Mouse (Mus musculus): ENCODE data around the gene Plpp1.

The Plpp1 gene

DNA sequence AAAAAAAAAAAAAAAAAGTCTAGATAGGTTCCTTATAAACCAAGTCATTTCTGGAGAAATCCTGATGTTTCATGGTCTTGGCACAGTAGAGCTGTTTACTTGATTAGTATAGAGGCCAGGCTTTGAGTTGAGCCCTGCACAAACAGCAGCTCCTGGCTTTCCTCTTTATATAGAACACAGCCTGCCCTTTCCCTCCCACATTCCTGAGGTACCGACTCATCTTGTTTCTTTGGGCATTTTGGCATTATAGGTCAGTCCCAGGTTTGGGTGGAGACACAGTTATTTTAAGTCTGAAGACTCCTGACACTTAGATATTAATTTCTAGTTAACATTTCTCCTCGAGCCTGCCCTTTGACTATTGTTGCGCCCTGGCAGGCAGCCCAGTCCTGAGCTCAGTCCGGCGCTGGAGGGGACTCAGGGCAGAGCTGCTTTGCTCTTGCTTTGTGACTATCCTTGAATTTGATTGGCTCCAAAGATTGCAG is 61.3 kb downstream of the Plpp1 start:
- no peak for DNase-seq (ENCODE audit: low spot score)

DNA sequence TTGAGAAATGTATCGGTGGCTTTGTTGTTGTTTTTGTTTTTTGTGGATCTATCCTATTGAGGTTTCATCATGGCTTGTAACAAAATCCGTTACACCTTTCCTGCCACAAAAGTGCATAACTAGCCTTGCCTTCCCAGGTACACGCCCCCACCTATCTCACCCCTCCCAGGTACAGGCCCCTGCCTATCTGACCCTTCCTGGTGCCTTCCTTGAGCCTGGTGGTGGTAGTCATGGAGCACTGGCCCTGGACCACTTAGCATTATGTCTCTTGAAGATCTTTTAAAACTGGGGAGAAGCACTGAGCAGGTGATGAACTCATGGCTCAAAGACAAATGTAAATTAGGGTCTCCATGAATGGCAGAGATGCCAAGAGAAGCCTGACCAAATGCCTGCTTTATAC is 61.8 kb downstream of the Plpp1 start:
- no peak for DNase-seq (ENCODE audit: low spot score)

DNA sequence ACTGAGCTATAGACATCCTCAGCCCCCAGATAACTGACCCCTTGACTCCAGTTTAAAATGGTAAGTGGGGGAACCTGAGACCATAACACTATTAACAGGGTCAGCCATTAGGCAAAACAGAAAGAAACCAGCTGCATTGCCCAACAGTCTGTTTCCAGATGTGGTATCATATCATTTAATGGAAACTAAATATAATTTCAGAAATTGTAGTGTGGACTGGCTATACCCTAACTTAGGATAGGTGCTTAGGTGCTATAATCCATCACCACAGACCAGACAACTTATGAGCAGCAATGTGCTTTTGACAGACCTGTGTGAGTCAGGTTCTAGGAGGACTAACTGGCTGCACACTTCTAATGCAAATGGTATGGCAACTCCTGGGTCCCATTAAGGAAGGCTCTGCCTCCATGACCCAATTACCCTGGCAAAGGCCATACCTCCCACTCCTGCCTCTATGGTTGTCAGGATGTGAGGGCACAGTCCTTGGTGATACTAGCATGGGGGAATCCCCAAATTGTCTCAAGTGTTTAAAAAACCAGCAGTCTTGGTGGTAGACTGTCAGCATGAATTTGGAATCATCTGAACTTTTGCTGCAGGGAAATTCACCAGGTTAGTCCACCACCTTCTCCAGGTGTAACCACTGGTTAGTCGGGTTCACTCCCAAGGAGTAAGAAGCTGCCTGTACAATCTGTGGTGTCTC is 62.5 kb downstream of the Plpp1 start:
- no peak for DNase-seq (ENCODE audit: low spot score)

DNA sequence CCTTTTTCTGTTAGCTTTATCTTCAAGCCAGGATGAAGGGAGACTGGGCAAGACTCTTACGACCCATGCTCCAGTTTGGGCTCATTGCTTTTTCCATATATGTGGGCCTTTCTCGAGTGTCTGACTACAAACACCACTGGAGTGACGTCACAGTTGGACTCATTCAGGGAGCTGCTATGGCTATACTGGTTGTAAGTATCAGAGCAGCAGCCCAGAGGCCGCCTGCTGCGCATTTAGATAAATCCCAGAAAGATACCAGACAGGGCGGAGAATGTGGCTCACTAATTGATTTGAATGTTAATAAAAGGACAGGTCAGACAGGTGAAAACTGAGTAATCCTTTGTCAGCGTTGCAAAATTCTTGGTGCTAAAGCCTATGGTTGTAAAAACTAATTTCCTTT is 66.2 kb downstream of the Plpp1 start:
- no peak for DNase-seq (ENCODE audit: low spot score)

DNA sequence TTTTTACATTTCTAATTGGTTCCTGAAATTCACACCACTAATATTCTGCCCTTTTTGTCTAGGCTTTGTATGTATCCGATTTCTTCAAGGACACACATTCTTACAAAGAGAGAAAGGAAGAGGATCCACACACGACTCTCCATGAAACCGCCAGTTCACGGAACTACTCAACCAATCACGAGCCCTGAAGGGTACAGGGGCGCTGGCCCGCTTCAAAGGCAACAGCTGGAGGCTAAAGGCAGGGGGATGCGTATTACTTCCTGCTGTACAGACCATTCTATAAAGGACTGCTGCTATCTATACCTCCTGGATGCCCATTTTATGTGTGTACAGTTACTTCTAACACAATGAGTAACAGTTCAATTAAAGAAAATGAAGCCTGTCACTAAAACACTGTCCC is 66.8 kb downstream of the Plpp1 start:
- DNase-seq (ENCODE audit: low spot score): no peak

DNA sequence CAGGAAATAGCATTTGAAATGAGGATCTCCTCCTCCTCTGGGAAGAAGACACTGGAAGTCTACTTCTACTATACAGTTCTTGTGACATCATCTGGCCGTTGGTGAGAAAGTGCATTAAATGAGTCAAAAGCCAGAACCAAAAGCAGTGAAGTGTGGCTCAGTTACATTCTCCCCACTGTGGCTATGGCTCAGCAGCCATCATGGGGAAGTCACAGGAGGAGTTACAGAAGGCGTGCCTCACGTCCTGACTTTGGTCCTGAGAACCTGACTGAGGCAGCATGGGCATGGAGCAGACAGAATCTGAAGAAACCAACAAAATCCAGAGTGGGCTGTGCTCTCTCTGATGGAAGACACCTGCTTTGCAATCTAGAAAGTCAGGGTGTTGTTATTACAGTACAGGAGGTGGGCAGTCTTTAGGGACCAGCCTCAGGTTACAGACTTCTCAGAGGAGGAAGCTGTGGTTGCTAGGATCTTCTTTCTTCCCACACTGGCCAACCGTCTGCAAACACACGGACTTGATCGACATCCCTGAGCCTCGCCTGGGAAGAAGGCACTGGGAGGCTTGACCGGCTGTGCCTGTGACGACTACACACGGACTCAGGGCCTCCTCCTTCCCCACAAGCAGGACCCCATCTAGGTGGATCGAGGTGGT is 69.6 kb downstream of the Plpp1 start:
- no peak for DNase-seq (ENCODE audit: low spot score)

DNA sequence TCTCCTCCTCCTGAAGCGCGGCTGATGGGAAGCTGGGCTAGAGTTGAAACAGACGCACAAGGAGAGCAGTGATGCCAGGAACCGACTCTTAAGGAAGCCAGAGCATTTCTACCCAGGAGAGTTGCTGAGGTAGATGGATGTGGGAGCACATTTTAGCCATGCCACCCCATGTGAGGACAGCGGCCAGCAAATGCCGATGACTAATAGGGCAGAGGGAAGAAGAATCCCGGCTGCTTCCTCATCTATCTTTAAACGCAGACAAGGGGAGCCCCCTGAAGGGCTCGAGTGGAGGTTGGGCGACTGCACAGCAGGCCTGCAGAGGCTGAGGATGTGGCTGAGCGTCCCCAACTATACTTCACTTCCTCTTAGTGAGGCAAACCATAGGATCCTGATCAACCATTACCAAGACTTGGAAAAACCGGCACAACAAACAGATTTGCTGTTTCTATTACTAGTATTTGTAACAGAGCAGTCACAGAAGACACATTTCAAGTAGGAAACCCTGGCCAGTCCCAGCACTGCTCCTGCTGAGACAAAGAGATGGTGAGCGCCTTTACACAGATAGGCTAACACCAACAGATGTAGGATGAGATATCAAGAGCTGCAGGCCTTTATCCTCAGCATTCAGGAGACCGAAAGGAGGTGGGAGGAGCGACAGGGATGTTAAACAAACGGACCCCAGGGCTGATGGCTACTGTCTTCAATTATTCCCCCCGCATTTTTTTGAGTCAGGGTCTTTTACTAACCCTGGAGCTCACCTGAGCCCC is 71.1 kb downstream of the Plpp1 start:
- no peak for DNase-seq (ENCODE audit: low spot score)

DNA sequence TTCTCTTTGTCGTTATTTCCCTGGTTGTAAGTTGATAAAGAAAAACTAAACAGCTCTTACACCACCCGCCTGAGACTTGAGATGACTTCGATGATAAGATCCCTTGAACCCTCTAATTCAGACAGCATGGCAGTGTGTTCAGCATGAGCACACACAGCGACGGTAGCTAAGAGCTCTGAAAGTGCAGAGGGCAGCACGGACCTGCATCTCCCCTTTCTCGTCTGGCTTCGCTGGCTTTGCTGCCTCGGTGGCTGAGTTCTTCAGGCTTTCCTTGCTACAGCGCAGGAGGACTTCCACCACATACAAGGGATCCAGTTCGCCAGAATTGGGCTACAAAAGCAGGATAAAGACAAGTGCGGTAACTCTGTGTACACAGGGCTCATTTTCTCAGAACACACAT is 86.6 kb downstream of the Plpp1 start:
- DNase-seq (ENCODE audit: low spot score): no peak

DNA sequence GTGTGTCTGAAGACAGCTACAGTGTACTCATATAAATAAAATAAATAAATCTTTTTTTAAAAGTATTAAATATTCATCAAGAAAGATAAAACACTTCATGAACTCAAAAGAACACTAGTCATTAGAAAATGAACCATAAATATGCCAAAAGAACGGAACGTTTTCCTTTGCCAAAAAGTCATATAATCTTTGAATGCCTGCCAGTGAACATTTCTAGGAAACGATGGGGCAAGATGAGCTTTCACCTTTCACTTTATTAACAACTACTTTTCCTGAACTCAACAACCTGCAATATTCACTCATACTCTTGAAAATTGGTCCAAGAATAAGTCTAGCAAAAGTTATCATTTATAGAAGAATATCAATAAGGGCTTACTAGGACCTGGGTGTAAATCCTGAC is 101.6 kb downstream of the Plpp1 start:
- DNase-seq (ENCODE audit: low spot score): no peak

DNA sequence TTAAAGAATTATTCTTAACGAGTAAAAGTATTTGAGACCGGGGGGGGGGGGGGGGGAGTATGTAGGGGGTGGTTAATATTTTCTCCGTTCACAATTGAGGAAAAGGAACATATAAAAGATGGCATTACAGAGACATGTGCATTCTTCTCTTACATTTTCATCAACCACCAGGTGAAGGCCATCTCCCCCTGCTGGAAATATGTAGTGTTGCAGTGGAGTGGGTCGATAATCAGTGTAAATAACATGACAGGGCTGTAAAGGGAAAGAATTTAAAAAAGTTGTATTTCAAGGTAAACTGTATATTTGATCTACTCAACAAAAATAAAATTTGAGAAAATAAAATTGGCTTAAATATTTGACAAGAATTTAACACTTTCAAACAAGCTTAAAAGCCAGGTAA is 109.1 kb downstream of the Plpp1 start:
- DNase-seq (ENCODE audit: low spot score): no peak

DNA sequence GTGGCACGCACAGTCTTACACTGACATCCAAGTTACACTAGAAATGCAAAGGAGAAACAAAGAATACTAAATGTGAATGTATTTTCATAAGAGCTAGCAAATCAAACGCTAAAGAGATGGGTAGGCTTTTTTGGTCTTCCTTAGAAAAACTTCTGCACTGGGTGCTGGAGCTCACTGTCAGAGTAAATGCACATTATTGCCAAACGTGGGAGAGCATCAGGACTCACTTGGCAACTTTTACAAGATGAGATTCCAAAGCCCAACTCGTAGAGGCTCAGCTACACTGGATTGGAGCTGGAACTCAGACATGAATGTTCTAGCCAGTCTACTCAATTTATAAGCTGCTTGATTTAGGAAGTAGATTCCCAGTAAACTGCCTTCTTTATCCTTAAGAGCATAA is 109.8 kb downstream of the Plpp1 start:
- DNase-seq (ENCODE audit: low spot score): no peak

Measured in spleen, adult 12 weeks (tissue).